Mouse (Mus musculus): ENCODE data around the gene Pced1b. TPM values are rescaled to one million over a fixed set of nuclear protein-coding genes. Genes with fewer than 3 reads are reported as not detected.
"Not testable (repeated sequence)": the region's sequence is repeated elsewhere in the genome, so short reads cannot be mapped to it uniquely, and the experiment has no call there.

The Pced1b gene
- total RNA-seq, 2 experiments from 2014 or later: 7.1 to 8.8 TPM

GRCm38 (mm10) chr15:97364271-97364670 lies 117.4 kb downstream of the Pced1b start:
- ATAC-seq (replicated peaks; ENCODE audit: low FRiP score, poor library complexity, severe bottlenecking): not testable (repeated sequence)

- ATAC-seq (replicated peaks; ENCODE audit: low FRiP score, poor library complexity, severe bottlenecking): no peak
Measured at GRCm38 (mm10) chr15:97364968-97365367, 118.1 kb downstream of the Pced1b start.

DNA sequence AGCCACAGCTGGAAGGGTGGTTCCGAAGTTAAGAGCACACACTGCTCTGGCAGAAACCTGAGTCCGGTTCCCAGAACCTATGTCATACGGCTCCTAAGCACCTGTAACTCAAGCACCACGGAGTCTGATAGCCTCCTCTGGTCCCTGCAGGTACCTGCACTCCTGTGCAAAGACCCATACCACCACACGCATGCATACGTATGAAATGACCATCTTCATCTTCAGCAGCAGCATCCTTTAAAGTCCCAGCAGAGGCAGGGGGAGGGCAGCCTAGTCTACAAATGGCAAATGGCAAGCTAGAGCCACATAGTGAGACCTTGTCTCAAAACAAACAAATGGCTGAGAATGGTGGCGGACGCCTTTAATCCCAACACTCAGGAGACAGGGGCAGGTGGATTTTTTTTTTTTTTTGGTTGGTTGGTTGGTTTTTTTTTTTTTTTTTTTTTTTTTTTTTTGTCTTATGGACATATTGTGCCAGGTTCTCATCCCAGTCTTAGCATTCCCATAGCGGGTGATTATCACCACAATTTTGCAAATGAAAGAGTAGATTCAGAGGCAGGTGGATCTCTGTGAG lies 121.2 kb downstream of the Pced1b start:
- no peak for ATAC-seq (replicated peaks; ENCODE audit: low FRiP score, poor library complexity, severe bottlenecking)

DNA sequence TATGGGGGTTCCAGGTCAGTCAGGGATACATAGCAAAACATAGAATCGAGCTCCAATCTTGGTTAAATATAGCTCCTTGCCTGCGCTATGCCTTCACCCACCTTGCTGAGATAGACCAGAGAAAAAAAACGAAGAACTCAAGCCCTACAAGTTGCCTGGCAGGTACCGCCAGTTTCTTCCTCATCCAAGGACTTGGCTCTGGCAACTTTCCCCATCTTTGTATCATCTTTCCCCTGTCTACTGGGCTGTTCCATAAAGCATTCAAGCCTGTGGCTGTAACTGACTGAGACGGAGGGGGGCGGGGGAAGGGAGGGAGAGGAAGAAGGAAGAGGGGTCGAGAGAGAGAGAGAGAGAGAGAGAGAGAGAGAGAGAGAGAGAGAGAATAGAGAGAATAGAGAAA lies 121.7 kb downstream of the Pced1b start:
- no peak for ATAC-seq (replicated peaks; ENCODE audit: low FRiP score, poor library complexity, severe bottlenecking)

- no peak for ATAC-seq (replicated peaks; ENCODE audit: low FRiP score, poor library complexity, severe bottlenecking)
Measured at GRCm38 (mm10) chr15:97369144-97369543, 122.2 kb downstream of the Pced1b start.

DNA sequence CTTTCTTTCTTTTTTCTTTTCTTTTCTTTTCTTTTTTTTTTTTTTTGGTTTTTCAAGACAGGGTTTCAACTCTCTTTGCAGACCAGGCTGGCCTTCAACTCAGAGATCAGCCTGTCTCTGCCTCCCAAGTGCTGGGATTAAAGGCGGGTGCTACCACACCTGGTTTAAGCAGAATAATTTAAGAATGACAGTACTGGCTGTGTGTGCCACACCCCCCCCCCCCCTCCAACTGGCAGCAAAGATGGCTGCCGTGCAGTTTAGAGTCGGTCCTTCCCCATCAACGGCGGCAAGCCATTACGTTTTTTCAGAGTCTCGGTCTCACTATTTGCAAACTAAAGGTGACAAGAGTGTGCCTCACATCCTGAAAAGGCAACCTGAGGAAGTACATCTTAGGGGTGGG lies 124.0 kb downstream of the Pced1b start:
- ATAC-seq (replicated peaks; ENCODE audit: low FRiP score, poor library complexity, severe bottlenecking): no peak

- not testable (repeated sequence) for ATAC-seq (replicated peaks; ENCODE audit: low FRiP score, poor library complexity, severe bottlenecking)
Measured at GRCm38 (mm10) chr15:97372043-97372442, 125.1 kb downstream of the Pced1b start.

DNA sequence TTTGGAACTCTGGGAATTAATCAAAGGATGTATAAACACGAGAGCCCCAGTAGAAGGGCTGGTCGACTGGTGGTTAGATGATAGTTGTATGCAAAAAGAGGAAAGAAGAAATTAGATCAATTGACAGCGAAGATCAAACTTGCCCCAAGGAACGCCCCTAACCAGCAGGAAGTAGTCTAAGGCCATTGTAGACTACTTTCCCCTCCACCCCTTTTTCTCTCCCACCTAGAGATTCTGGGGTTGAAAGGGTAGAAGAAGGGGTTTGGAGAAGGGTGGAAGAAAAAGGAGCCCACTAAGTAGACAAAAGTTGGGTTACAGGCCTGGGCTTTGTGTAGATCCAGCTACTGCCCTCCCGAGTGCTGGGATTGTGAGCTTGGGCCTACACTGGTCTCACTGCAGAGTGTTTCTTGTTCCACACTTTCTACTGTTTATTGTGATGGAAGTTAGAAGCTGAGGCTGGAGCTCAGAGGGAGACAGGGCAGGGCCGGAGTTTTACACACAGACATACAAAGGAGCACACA lies 125.8 kb downstream of the Pced1b start:
- no peak for ATAC-seq (replicated peaks; ENCODE audit: low FRiP score, poor library complexity, severe bottlenecking)

DNA sequence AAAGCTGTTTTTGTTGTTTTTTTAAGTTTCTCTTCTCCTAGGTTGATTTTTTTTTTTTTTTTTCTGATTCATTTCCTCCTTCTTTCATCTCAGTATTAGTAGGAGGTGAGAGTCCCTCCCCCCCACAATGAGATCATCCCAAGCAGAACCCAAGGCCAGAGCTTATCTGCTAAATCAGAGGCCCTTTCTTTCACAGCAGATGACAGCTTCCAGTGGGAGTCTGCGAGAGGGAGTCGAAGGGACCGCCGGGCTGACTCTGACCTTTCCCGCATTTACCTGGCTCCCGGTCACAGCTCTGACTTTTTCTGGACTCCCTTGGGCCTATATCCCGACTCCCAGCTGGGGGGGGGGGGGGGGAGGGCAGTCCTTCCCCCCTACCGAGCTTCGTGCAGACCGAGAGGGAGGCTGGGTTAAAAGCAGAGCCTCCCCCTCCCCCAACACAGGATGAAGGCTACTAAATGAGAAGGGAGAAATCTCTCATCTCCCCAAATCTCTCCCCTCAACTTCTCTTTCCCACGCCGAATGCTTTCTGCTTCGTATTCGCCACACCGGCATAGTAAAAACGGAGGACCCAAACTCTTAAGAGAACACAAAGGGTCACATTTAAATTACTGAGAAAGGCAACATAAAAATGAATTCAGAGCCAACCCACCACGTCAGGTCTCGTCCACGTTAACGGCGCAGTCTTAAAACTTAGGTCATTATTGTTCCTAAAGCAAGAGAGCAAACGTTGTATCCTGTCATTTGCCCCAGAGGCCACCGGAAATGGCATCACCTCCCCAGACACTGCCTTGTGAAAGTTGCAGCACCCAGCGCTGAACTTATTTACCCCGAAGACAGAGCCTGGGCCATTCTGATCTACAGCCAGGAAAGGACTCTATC lies 126.5 kb downstream of the Pced1b start:
- no peak for ATAC-seq (replicated peaks; ENCODE audit: low FRiP score, poor library complexity, severe bottlenecking)

DNA sequence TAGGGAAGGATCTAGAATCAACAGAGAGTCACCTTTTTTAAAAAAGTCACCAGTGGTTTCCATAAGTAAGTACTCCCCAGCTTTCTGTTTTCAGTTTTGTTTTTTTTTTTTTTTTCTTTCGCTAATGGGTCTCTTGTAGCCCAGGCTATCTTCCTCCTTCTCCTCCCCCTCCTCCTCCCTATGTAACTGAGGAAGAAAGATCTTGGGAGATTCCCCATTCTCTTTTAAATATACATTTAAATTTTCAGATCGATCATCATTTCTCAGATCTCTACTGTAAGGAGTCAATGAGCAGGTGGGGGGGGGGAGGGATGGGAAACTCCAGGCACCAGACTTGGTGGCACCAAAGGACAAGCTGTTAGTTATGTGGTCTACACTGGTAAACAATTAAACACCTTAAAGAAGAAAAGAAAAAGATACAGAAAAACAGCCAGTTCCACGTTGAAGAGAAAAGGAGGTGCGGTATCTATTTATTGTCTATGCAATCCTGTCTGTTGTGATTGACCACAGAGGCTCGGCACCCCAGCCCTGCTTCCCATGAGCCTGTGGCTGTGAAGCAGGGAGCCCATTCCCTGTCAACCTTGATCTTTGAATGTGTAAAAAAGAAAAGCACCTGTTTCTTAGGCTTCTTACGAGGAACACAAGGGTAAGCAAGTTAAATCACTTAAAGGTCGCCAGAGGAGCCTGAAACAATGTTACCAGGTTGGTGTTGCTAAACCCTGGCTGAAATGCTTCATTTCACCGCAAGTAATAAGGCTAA lies 127.4 kb downstream of the Pced1b start:
- no peak for ATAC-seq (replicated peaks; ENCODE audit: low FRiP score, poor library complexity, severe bottlenecking)

GRCm38 (mm10) chr15:97374845-97375720 lies 128.2 kb downstream of the Pced1b start:
- no peak for ATAC-seq (replicated peaks; ENCODE audit: low FRiP score, poor library complexity, severe bottlenecking)

DNA sequence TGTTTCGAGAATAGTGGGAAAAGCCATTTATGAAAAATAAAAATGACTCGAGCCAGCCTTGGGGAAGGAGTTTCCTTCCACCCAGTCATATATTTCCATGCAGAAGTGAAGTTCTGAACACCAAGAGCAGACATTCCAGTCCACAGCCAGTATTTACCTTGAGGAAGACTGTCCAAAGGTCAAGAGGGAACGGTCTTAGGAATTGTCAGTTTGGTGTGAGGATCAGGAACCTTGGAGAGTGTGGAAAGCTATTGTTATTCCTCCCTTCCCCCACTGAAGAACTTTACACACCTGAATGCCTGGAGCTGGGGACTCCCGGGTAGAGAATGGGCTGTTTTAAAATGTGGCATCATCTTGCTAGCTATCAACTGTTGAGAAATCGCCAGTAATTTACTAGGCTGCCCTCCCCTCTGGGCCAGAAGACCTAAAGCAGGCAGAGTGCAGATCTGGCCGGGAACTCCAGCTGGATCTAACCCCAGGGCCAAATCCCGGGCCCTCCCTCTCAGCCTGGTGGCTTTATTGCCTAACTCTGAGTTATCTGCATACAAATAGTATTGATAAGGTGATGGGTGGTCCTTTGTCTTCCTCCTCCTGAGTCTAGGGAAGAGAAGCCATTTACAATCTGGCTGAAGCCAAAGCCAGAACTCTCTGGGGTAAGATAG lies 129.3 kb downstream of the Pced1b start:
- ATAC-seq (replicated peaks; ENCODE audit: low FRiP score, poor library complexity, severe bottlenecking): no peak

DNA sequence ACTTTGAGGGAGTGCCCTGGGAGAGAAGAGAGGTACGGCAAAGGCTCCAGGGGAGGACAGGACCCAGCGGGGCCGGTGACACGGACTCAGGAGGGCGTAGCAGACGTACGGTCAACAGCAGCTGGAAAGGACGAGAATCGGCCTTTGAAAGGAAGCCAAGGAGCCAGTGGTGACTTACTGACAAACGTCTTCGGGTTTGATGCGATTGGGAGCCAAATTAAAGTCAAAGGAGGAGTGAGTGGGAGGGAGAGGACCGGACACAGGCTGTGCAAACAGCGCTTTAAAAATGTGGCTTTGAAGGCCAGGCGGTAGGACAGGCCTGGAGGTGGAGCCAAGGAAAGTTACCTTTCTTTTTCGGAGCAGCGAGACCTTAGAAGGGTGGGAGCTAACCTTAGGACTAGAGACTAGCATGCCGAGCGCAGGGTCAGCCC lies 129.9 kb downstream of the Pced1b start:
- no peak for ATAC-seq (replicated peaks; ENCODE audit: low FRiP score, poor library complexity, severe bottlenecking)

DNA sequence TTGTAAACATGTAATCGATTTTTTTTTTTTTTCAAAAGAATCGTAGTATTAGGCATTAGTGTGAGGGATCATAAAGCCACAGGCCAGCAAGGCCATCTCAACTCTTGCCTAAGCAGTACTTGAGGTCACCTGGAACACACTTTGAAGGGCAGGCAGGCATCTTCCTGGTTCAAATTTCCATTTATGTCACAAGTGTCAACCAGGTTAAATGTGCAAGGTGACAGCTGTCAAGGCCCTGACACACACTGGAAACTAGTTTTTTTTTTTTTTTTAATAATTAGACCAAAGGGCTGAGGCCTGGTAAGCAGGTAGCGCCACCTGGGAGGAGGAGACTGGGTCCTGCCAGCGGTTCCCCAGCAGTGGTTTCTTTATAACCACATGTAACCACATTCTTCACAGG lies 131.2 kb downstream of the Pced1b start:
- no peak for ATAC-seq (replicated peaks; ENCODE audit: low FRiP score, poor library complexity, severe bottlenecking)

GRCm38 (mm10) chr15:97379489-97380304 lies 132.8 kb downstream of the Pced1b start:
- ATAC-seq (replicated peaks; ENCODE audit: low FRiP score, poor library complexity, severe bottlenecking): peak; percentile 97

GRCm38 (mm10) chr15:97382567-97382966 lies 135.7 kb downstream of the Pced1b start:
- ATAC-seq (replicated peaks; ENCODE audit: low FRiP score, poor library complexity, severe bottlenecking): no peak

- no peak for ATAC-seq (replicated peaks; ENCODE audit: low FRiP score, poor library complexity, severe bottlenecking)
Measured at GRCm38 (mm10) chr15:97383523-97384141, 136.7 kb downstream of the Pced1b start.

All from erythroid progenitor cell, adult 5-6 weeks (primary cell).